Mouse (Mus musculus) stomach, postnatal 0 days (tissue): ENCODE measurements around the gene Cdh23. TPM values are rescaled to one million over a fixed set of nuclear protein-coding genes. Genes with fewer than 3 reads are reported as not detected.
A peak's percentile ranks its signal among the peaks of the same experiment; 100 is the strongest.

ENCODE experiments used
- ATAC-seq: fragments of 200-750 bp; cut with Nextera tagmentation; 2 replicates; pipeline ENCODE4 v1.8.0; 2017; ENCODE audit not compliant: low FRiP score, low TSS enrichment
- DNase-seq: peaks from one replicate; pipeline ENCODE4 v3.0.0-alpha.2; 2016; ENCODE audit warnings: low spot score
- H3K27ac ChIP-seq: fragments of 300-500 bp; sonication (generic); replicated peaks from 2 replicates; pipeline ENCODE4 v1.5.1; 2014; ENCODE audit warnings: mild to moderate bottlenecking, control low read depth
- H3K27me3 ChIP-seq: fragments of 300-500 bp; sonication (generic); 2 replicates; pipeline ENCODE4 v1.6.1; 2014; ENCODE audit warnings: low read length; ENCODE audit not compliant: control insufficient read depth, insufficient read depth
- H3K36me3 ChIP-seq: fragments of 300-500 bp; sonication (generic); 2 replicates; pipeline ENCODE4 v1.6.1; 2014; ENCODE audit warnings: low read length, mixed read lengths; ENCODE audit not compliant: control insufficient read depth, insufficient read depth
- H3K4me1 ChIP-seq: fragments of 300-500 bp; sonication (generic); replicated peaks from 2 replicates; pipeline ENCODE4 v1.6.1; 2014; ENCODE audit warnings: antibody characterized with exemption; ENCODE audit not compliant: control insufficient read depth, insufficient read depth
- H3K4me2 ChIP-seq: fragments of 300-500 bp; sonication (generic); replicated peaks from 2 replicates; pipeline ENCODE4 v1.6.1; 2014; ENCODE audit warnings: low read depth, mild to moderate bottlenecking, control low read depth, moderate library complexity
- H3K4me3 ChIP-seq: fragments of 300-500 bp; sonication (generic); 2 replicates; pipeline ENCODE4 v1.5.1; 2014; ENCODE audit warnings: low read depth, low read length, control low read depth
- H3K9ac ChIP-seq: fragments of 300-500 bp; sonication (generic); 2 replicates; pipeline ENCODE4 v1.6.1; 2014; ENCODE audit warnings: mild to moderate bottlenecking, low read length, control low read depth, mixed read lengths
- H3K9me3 ChIP-seq: fragments of 300-500 bp; sonication (generic); 2 replicates; pipeline ENCODE4 v1.6.1; 2016; ENCODE audit warnings: low read length; ENCODE audit not compliant: control insufficient read depth
- CTCF ChIP-seq: IDR thresholded peaks from 2 replicates; pipeline ENCODE4 v1.5.1; 2016; ENCODE audit warnings: antibody characterized with exemption, low read depth, mild to moderate bottlenecking, moderate library complexity
- EP300 ChIP-seq: optimal IDR thresholded peaks from 2 replicates; pipeline ENCODE3; 2016; ENCODE audit warnings: antibody characterized with exemption
- WGBS: fragments of 180-500 bp; shearing (Covaris S2); extraction: QIAGEN DNeasy Blood & Tissue Kit; methylation state at CpG from one replicate; pipeline ENCODE4 v1.1.7; 2014; 5-methylcytosine and 5-hydroxymethylcytosine counted together
- polyA plus RNA-seq: library from polyadenylated mRNA; unstranded; fragments of >200 nt; fragmentation: Nextera tagmentation; extraction: Ambion mirVana; gene quantifications from 2 replicates; pipeline ENCODE4 v1.2.1, GENCODE M21; 2015

Cdh23 gene
- polyA plus RNA-seq, 1 experiment from 2014 or later = 0.18 TPM

DNA sequence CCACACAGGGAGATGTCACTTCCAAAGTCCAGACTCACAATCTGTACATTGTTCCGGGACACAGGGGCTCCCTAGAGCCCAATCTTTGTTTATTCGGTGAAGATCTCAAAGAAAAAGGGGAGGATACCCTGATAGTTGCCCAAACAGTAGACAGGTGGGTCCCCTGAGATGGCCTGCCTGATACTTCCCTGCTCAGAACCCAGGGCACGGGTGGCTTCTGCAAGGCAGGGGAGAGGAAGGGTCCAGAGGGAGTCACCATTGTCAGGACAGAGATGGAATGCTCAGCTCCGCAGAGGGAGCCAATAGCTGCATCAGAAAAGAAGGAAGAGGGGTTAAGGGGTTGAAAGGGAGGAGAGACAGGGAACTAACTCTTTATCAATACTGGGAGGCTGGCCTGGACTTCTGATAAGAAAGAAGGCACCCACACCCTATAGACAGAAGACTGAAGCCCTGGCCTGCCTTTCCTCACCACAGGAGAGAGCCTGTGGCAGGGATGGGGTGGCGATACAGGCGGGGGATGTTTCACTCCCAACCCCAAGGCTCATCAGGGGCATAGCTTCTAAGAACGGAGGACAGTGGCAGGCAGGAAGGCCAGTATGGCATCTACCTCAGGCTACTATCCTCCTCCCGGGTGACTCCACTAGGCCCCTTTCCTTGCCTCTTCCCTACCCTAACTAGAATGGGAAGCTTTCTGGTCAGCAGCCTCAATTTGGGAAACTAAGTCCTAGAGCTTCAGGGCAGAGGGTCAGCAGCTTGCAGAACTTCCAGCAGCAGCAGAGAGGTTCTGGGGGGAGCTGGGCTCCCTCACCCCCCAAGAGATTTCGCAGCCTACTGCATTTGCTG is 348.3 kb downstream of the Cdh23 start:
- H3K4me1 ChIP-seq = peaks cover 9% of the 10 kb centered on the region
- DNase-seq = no peak
- peak overlapping the region; percentile 86 for H3K27ac ChIP-seq
- peak overlapping the region; percentile 51 for H3K4me3 ChIP-seq
- no peaks in the 10 kb centered on the region for H3K9me3 ChIP-seq
- no peaks in the 10 kb centered on the region for H3K27me3 ChIP-seq
- 53% methylated on average over 9 of the region's 9 CpGs for WGBS
- TF ChIP-seq CTCF (no peak), EP300 (no peak)
- H3K9ac ChIP-seq = peak overlapping the region; percentile 35
- H3K36me3 ChIP-seq = no peaks in the 10 kb centered on the region
- peak overlapping the region; percentile 69 for H3K4me2 ChIP-seq
- ATAC-seq = no peak

DNA sequence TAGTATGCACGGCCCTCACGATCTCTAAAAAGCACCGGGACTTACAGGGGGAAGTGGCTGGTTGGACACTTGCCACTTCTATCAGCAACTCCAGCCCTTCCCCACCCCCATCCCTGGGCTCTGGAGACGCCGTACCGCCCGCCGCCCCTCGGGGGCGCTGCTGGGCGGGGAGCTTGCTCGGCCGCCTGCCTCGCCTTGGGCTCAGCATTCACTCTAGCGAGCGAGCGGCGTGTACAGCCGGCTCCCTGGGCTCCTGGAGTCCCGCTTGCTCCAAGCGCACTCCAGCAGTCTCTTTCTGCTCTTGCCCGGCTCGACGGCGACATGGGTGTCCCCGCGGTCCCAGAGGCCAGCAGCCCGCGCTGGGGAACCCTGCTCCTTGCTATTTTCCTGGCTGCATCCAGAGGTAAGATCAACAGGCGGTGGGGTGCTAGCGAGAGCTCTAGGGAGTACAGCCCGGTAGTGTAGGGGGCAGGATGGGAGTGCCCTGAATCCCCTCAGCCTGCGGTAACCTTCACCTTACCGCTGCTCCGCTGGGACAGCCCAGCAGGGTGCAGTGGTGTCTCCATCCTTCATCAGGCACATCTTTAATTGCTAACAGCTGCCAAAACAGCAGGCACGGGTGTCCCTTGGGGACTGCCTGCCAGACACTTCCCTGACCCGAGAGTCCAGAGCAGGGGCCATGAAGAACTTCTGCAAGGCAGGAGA is 349.4 kb downstream of the Cdh23 start, which contains the start of gene Vsir:
Vsir (plus strand) TSS at position 151 of the 705 bp plus-strand sequence.
- DNase-seq = peak; percentile 89
- H3K27ac ChIP-seq = peak within 1 kb of the TSS; percentile 86
- peaks cover 9% of the 10 kb centered on the region for H3K4me1 ChIP-seq
- peak within 1 kb of the TSS; percentile 71 for H3K9ac ChIP-seq
- peak; percentile 84 for TF ChIP-seq CTCF
- TF ChIP-seq EP300 = no peak
- ATAC-seq = peak; percentile 83
- H3K4me2 ChIP-seq = peak within 1 kb of the TSS; percentile 69
- no peaks in the 10 kb centered on the region for H3K27me3 ChIP-seq
- H3K4me3 ChIP-seq = peak within 1 kb of the TSS; percentile 51
- H3K36me3 ChIP-seq = no peaks in the 10 kb centered on the region
- no peaks in the 10 kb centered on the region for H3K9me3 ChIP-seq
- 3% methylated on average over 37 of the region's 37 CpGs for WGBS

DNA sequence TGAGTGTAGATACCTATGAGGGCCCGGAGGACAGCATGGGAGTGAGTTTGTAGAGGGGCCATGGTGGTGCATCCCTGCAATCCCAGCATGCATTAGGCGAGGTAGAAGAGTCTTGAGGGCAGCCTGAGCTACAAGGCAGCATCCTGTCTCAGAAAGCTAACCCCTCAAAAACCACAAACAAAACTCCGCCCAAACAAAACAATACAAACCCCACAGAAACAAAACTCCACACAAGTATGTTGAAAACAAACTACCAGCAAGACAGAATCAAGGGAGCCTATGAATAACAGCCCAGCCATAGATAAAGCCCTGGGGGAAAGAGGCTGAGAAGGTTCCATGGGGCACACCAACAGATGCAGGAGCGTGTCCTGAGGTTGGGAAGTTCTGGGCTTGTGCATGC is 350.2 kb downstream of the Cdh23 start:
- DNase-seq = no peak
- Histone ChIP-seq H3K36me3 (no peaks in the 10 kb centered on the region), H3K27me3 (no peaks in the 10 kb centered on the region), H3K4me2 (peak overlapping the region; percentile 69), H3K4me3 (no peak overlapping the region), H3K27ac (no peak overlapping the region), H3K4me1 (peaks cover 7% of the 10 kb centered on the region), H3K9me3 (no peaks in the 10 kb centered on the region), H3K9ac (no peak overlapping the region)
- WGBS = 84% methylated on average over 4 of the region's 4 CpGs
- TF ChIP-seq EP300 (no peak), CTCF (no peak)
- ATAC-seq = no peak

DNA sequence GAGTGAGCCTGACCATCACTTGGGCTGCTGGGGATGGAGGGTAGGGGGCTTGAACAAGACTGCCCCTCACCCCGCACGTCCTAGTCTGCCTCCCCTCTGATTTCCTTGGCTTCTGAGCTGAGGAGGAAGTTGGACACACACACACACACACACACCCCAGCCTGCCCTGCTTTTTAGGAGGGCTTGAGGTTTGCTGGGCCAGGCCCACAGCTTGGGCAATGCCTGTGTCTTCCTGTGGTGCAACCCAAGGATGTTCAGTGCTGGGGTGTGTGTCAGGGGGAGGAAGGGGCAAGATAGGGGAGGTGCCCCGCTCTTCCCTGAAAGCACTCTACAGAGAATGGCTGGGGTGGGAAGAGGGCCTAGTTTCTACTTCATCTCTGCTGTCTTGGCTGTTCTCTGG is 352.2 kb downstream of the Cdh23 start:
- H3K36me3 ChIP-seq = no peaks in the 10 kb centered on the region
- no peak overlapping the region for H3K4me3 ChIP-seq
- 78% methylated on average over 3 of the region's 3 CpGs for WGBS
- H3K9me3 ChIP-seq = no peaks in the 10 kb centered on the region
- no peak for ATAC-seq
- H3K4me1 ChIP-seq = 0 out of 2 replicates have a peak, but pooled peaks cover 2% of the 10 kb centered on the region
- no peak overlapping the region for H3K27ac ChIP-seq
- no peak for DNase-seq
- H3K27me3 ChIP-seq = no peaks in the 10 kb centered on the region
- no peak overlapping the region for H3K9ac ChIP-seq
- no peak overlapping the region for H3K4me2 ChIP-seq
- no peak for TF ChIP-seq EP300

DNA sequence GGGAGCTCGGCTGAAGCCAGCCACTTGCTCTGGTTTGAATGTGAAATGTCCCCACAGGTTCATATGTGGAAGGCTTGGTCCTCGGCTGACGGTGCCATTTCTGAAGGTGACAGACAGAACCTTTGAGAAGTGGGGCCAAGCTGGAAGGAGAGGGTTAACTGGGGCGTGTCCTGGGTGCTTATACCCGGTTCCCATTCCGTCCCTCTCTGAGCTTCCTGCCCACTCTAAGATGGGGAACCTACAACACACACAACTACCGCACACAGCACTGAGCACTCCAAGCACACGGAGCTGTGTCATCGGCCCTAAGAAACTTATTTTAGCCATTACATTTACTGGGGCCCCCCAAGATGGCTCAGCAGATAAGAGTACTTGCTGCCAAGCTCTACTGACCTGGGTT is 354.8 kb downstream of the Cdh23 start:
- ATAC-seq (no peak), DNase-seq (no peak)
- H3K4me3 ChIP-seq = no peak overlapping the region
- no peaks in the 10 kb centered on the region for H3K27me3 ChIP-seq
- no peaks in the 10 kb centered on the region for H3K4me1 ChIP-seq
- 64% methylated on average over 9 of the region's 9 CpGs for WGBS
- H3K9me3 ChIP-seq = no peaks in the 10 kb centered on the region
- H3K4me2 ChIP-seq = no peak overlapping the region
- no peaks in the 10 kb centered on the region for H3K36me3 ChIP-seq
- no peak overlapping the region for H3K9ac ChIP-seq
- H3K27ac ChIP-seq = no peak overlapping the region
- no peak for TF ChIP-seq EP300
- TF ChIP-seq CTCF = no peak

DNA sequence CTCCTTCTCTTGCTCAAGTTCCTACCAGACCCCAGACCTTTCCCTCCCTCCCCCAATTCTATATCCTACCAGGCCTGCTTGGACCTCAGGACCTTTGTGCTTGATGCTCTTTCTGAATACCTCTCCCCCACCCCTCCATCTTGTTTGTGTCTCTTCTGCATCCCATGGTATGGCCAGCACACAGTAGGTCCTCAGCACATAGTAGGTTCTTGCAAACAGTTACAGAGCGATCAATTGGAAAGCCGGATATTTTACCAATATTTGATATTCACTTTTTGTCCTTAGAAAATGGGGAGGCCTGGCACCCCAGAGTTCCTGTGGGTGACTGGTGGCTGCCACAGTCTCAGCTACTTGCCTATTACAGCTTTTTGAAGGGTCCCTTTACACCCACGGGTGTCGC is 361.3 kb downstream of the Cdh23 start:
- 96% methylated on average over 4 of the region's 4 CpGs for WGBS
- no peaks in the 10 kb centered on the region for H3K27me3 ChIP-seq
- ATAC-seq = no peak

More for the DNA sequence above, 361.3 kb downstream of the Cdh23 start:
- Histone ChIP-seq H3K36me3 (no peaks in the 10 kb centered on the region), H3K27ac (no peak overlapping the region), H3K9me3 (no peaks in the 10 kb centered on the region), H3K4me3 (no peak overlapping the region), H3K4me1 (no peaks in the 10 kb centered on the region), H3K9ac (no peak overlapping the region), H3K4me2 (no peak overlapping the region)
- DNase-seq = no peak
- TF ChIP-seq CTCF = no peak
- TF ChIP-seq EP300 = no peak
